Mouse (Mus musculus): ENCODE results near the gene Olfr483.

The Olfr483 gene

GRCm38 (mm10) chr7:108100549-108100948 is at the start of gene Olfr483:
Gene Olfr483, plus strand, starts transcription at chr7:108100849.
- no peak for DNase-seq (ENCODE audit: low spot score)

GRCm38 (mm10) chr7:108067246-108067645 is 33.4 kb upstream of the Olfr483 start, which contains the start of gene Olfr480:
Gene Olfr480, minus strand, starts transcription at chr7:108067346.
- DNase-seq (ENCODE audit: low spot score): no peak

- no peak for DNase-seq (ENCODE audit: low spot score)
Measured at GRCm38 (mm10) chr7:108079555-108079954, 21.1 kb upstream of the Olfr483 start, which contains the start of gene Olfr481. Gene Olfr481, plus strand, starts transcription at chr7:108079855.

DNA sequence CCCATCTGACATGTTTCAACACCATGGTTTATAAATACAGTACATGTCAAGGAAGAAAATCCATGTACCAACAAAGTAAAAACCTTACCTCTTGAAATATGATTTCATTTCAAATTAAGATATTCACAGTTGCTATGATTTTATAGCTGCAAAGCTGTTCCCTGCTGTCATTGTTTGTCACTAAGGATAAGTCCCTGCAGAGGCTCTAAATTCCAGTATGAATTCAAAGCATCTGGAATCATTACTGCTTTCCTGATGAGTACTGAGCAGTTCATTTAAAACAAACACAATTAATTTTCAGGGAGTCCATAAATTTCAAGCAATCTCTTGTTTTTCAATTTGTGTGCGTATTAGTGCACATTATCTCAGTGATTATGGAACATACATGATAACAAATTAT is 3.2 kb upstream of the Olfr483 start, which contains the start of gene Olfr482:
Gene Olfr482 (minus strand): TSS at position 101 of the 400 bp plus-strand sequence.
- DNase-seq (ENCODE audit: low spot score): no peak

GRCm38 (mm10) chr7:108120681-108121080 is 20.0 kb downstream of the Olfr483 start:
- no peak for DNase-seq (ENCODE audit: low spot score)

DNA sequence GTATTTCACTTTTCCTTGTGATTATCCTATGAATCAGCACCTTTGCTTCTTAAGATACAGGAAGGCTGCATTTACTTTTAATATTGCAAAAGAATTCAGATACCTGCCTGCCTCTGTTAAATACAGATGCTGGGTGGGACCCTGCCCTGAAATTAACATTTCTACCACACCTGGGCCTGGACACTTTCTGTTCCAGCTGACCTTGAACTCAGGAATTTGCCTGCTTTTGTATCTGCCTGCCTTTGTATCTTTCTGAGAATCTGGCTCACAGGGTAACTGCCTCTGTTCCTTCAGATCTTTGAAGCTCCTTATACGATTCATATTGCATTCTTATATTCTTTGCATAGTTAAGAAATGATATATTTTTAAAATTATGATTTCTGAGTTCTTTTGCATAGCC is 20.8 kb downstream of the Olfr483 start:
- DNase-seq (ENCODE audit: low spot score): no peak

DNA sequence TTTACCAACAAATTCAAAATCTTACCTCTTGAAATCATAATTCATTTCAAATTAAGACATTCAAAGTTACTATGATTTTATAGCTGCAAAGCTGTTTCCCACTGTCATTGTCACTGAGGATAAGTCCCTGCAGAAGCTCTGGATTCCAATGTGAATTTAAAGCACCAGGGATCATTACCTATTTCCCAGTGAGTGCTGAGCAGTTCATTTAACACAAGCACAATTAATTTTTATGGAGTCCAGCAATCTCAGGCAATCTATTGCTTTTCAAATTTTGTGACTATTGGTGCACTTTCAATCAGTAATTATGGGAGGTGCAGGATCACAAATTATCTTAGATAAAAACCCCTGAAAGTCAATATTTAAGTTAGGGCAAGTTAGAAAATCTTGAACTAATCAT is 26.7 kb downstream of the Olfr483 start, which contains the start of gene Olfr484:
Gene Olfr484 (minus strand): TSS at position 101 of the 400 bp plus-strand sequence.
- no peak for DNase-seq (ENCODE audit: low spot score)
